Mouse (Mus musculus) heart, postnatal 0 days (tissue): ENCODE measurements around the gene Ndufb11.

Source experiments
- CTCF ChIP-seq: IDR thresholded peaks from 2 replicates; pipeline ENCODE4 v1.5.1; 2016; ENCODE audit warnings: antibody characterized with exemption, control low read depth, low read depth
- EP300 ChIP-seq: IDR thresholded peaks from 2 replicates; pipeline ENCODE4 v1.6.1; 2016; ENCODE audit warnings: antibody characterized with exemption, low read depth

DNA sequence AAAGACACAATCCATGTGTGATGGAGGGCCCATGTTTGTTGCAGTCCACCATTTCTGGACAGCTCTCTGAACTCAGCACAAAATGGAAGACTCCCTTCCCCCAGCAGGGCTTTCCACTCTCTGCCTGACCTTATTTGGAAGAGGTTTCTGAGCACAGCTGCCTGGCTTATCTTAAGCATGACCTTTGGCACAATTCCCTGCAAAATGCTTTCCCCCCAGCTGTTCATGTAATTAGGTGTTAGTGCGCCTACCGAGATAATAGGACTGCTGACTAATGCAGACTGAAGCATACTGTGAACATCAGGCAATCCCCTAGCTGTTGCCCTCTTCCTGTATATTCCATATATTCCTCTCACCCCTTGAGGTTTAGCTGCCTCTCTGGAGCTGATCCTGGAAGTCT, 46.4 kb downstream of the Ndufb11 start:
- TF ChIP-seq CTCF, result no peak
- peak; percentile 95 for TF ChIP-seq EP300
